Mouse (Mus musculus): ENCODE results near the gene Tmed9. TPM values are rescaled to one million over a fixed set of nuclear protein-coding genes. Genes with fewer than 3 reads are reported as not detected.

Gene Tmed9
- polyA plus RNA-seq, 1 experiment from 2014 or later = 45.1 TPM

GRCm38 (mm10) chr13:55599566-55600540 lies 26.3 kb downstream of the Tmed9 start, which contains the start of gene B4galt7:
B4galt7 (plus strand) TSS chr13:55599896.
- TF ChIP-seq EP300 (IDR thresholded peaks at IDR 0.05; ENCODE audit: low read depth) = no peak
- no peak for TF ChIP-seq CTCF (IDR thresholded peaks at IDR 0.05; ENCODE audit: low read depth)
- Histone ChIP-seq H3K4me3 (ENCODE audit: low read depth, low read length) (peak within 1 kb of the TSS; percentile 92), H3K36me3 (replicated peaks; ENCODE audit: insufficient read depth, low read length) (peaks cover 34% of the 10 kb centered on the region), H3K27me3 (ENCODE audit: insufficient read depth, low read length) (no peaks in the 10 kb centered on the region), H3K4me2 (ENCODE audit: low read depth, low read length) (peak within 1 kb of the TSS; percentile 95), H3K9ac (replicated peaks) (peak within 1 kb of the TSS; percentile 93), H3K4me1 (ENCODE audit: insufficient read depth) (peaks cover 10% of the 10 kb centered on the region), H3K9me3 (ENCODE audit: low read length) (no peaks in the 10 kb centered on the region), H3K27ac (ENCODE audit: low read depth) (peak within 1 kb of the TSS; percentile 69)
- peak; percentile 91 for DNase-seq
- 8% methylated on average over 51 of the region's 51 CpGs for WGBS (ENCODE audit: insufficient replicate concordance)
- peak; percentile 90 for ATAC-seq

- peak overlapping the region; percentile 92 for H3K4me3 ChIP-seq (ENCODE audit: low read depth, low read length)
- TF ChIP-seq EP300 (IDR thresholded peaks at IDR 0.05; ENCODE audit: low read depth) (no peak), CTCF (IDR thresholded peaks at IDR 0.05; ENCODE audit: low read depth) (no peak)
- peaks cover 10% of the 10 kb centered on the region for H3K4me1 ChIP-seq (ENCODE audit: insufficient read depth)
- peak overlapping the region; percentile 95 for H3K4me2 ChIP-seq (ENCODE audit: low read depth, low read length)
- H3K27ac ChIP-seq (ENCODE audit: low read depth) = peak overlapping the region; percentile 69
- no peaks in the 10 kb centered on the region for H3K27me3 ChIP-seq (ENCODE audit: insufficient read depth, low read length)
- peak; percentile 53 for ATAC-seq
- no peaks in the 10 kb centered on the region for H3K9me3 ChIP-seq (ENCODE audit: low read length)
- H3K9ac ChIP-seq (replicated peaks) = peak overlapping the region; percentile 93
- DNase-seq = no peak
- WGBS (ENCODE audit: insufficient replicate concordance) = 4% methylated on average over 9 of the region's 9 CpGs
- H3K36me3 ChIP-seq (replicated peaks; ENCODE audit: insufficient read depth, low read length) = peaks cover 26% of the 10 kb centered on the region
Observed at GRCm38 (mm10) chr13:55600657-55601056, 27.1 kb downstream of the Tmed9 start.

GRCm38 (mm10) chr13:55601611-55602010 lies 28.1 kb downstream of the Tmed9 start:
- no peak overlapping the region for H3K4me3 ChIP-seq (ENCODE audit: low read depth, low read length)
- no peak overlapping the region for H3K27ac ChIP-seq (ENCODE audit: low read depth)
- no peak overlapping the region for H3K9ac ChIP-seq (replicated peaks)
- no peaks in the 10 kb centered on the region for H3K9me3 ChIP-seq (ENCODE audit: low read length)
- DNase-seq = peak; percentile 89
- ATAC-seq = no peak
- peaks cover 10% of the 10 kb centered on the region for H3K4me1 ChIP-seq (ENCODE audit: insufficient read depth)
- H3K36me3 ChIP-seq (replicated peaks; ENCODE audit: insufficient read depth, low read length) = peaks cover 21% of the 10 kb centered on the region
- H3K4me2 ChIP-seq (ENCODE audit: low read depth, low read length) = no peak overlapping the region
- 3% methylated on average over 3 of the region's 3 CpGs for WGBS (ENCODE audit: insufficient replicate concordance)
- TF ChIP-seq EP300 (IDR thresholded peaks at IDR 0.05; ENCODE audit: low read depth) (no peak), CTCF (IDR thresholded peaks at IDR 0.05; ENCODE audit: low read depth) (peak; percentile 94)
- no peaks in the 10 kb centered on the region for H3K27me3 ChIP-seq (ENCODE audit: insufficient read depth, low read length)

- no peak for DNase-seq
- WGBS (ENCODE audit: insufficient replicate concordance) = 80% methylated on average over 3 of the region's 3 CpGs
- H3K27me3 ChIP-seq (ENCODE audit: insufficient read depth, low read length) = no peaks in the 10 kb centered on the region
- TF ChIP-seq EP300 (IDR thresholded peaks at IDR 0.05; ENCODE audit: low read depth) = no peak
- TF ChIP-seq CTCF (IDR thresholded peaks at IDR 0.05; ENCODE audit: low read depth) = no peak
- no peak for ATAC-seq
- H3K9ac ChIP-seq (replicated peaks) = no peak overlapping the region
- H3K4me3 ChIP-seq (ENCODE audit: low read depth, low read length) = no peak overlapping the region
- no peaks in the 10 kb centered on the region for H3K9me3 ChIP-seq (ENCODE audit: low read length)
- H3K36me3 ChIP-seq (replicated peaks; ENCODE audit: insufficient read depth, low read length) = peaks cover 22% of the 10 kb centered on the region
- H3K4me1 ChIP-seq (ENCODE audit: insufficient read depth) = peaks cover 6% of the 10 kb centered on the region
- no peak overlapping the region for H3K27ac ChIP-seq (ENCODE audit: low read depth)
- no peak overlapping the region for H3K4me2 ChIP-seq (ENCODE audit: low read depth, low read length)
Observed at GRCm38 (mm10) chr13:55604606-55605005, 31.1 kb downstream of the Tmed9 start.

- peaks cover 22% of the 10 kb centered on the region for H3K36me3 ChIP-seq (replicated peaks; ENCODE audit: insufficient read depth, low read length)
- DNase-seq (no peak), ATAC-seq (peak; percentile 21)
- WGBS (ENCODE audit: insufficient replicate concordance) = 64% methylated on average over 10 of the region's 10 CpGs
- no peaks in the 10 kb centered on the region for H3K27me3 ChIP-seq (ENCODE audit: insufficient read depth, low read length)
- H3K9ac ChIP-seq (replicated peaks) = no peak overlapping the region
- no peaks in the 10 kb centered on the region for H3K9me3 ChIP-seq (ENCODE audit: low read length)
- no peak overlapping the region for H3K4me3 ChIP-seq (ENCODE audit: low read depth, low read length)
- H3K4me2 ChIP-seq (ENCODE audit: low read depth, low read length) = no peak overlapping the region
- no peak overlapping the region for H3K27ac ChIP-seq (ENCODE audit: low read depth)
- no peaks in the 10 kb centered on the region for H3K4me1 ChIP-seq (ENCODE audit: insufficient read depth)
- no peak for TF ChIP-seq EP300 (IDR thresholded peaks at IDR 0.05; ENCODE audit: low read depth)
Observed at GRCm38 (mm10) chr13:55606899-55607623, 33.5 kb downstream of the Tmed9 start.

GRCm38 (mm10) chr13:55607624-55608006 lies 34.1 kb downstream of the Tmed9 start:
- ATAC-seq = no peak
- no peak overlapping the region for H3K27ac ChIP-seq (ENCODE audit: low read depth)
- no peak overlapping the region for H3K9ac ChIP-seq (replicated peaks)
- TF ChIP-seq CTCF (IDR thresholded peaks at IDR 0.05; ENCODE audit: low read depth) (no peak), EP300 (IDR thresholded peaks at IDR 0.05; ENCODE audit: low read depth) (no peak)
- 94% methylated on average over 2 of the region's 2 CpGs for WGBS (ENCODE audit: insufficient replicate concordance)
- no peaks in the 10 kb centered on the region for H3K27me3 ChIP-seq (ENCODE audit: insufficient read depth, low read length)
- no peak overlapping the region for H3K4me2 ChIP-seq (ENCODE audit: low read depth, low read length)
- DNase-seq = no peak
- no peaks in the 10 kb centered on the region for H3K4me1 ChIP-seq (ENCODE audit: insufficient read depth)
- H3K9me3 ChIP-seq (ENCODE audit: low read length) = no peaks in the 10 kb centered on the region
- H3K36me3 ChIP-seq (replicated peaks; ENCODE audit: insufficient read depth, low read length) = peaks cover 22% of the 10 kb centered on the region
- H3K4me3 ChIP-seq (ENCODE audit: low read depth, low read length) = no peak overlapping the region

All from liver, postnatal 0 days (tissue).